Mouse (Mus musculus) hindbrain, embryonic 11.5 days (tissue): ENCODE measurements around the gene Car14. TPM values are rescaled to one million over a fixed set of nuclear protein-coding genes. Genes with fewer than 3 reads are reported as not detected.
A peak's percentile ranks its signal among the peaks of the same experiment; 100 is the strongest.

Experiments
- ATAC-seq: fragments of 200-750 bp; cut with Nextera tagmentation; 2 replicates; pipeline ENCODE4 v1.8.0; 2017; ENCODE audit warnings: mild to moderate bottlenecking, moderate TSS enrichment, moderate library complexity; ENCODE audit not compliant: low FRiP score
- DNase-seq: peaks from one replicate; pipeline ENCODE4 v3.0.0-alpha.2; 2015; ENCODE audit warnings: low spot score
- H3K27ac ChIP-seq: fragments of 300-500 bp; sonication (generic); 2 replicates; pipeline ENCODE4 v1.5.1; 2014; ENCODE audit warnings: mild to moderate bottlenecking, low read depth, low read length
- H3K27me3 ChIP-seq: fragments of 300-500 bp; sonication (generic); 2 replicates; pipeline ENCODE4 v1.6.1; 2014; ENCODE audit warnings: mild to moderate bottlenecking, low read length, moderate library complexity, mixed read lengths; ENCODE audit not compliant: control insufficient read depth, insufficient read depth
- H3K36me3 ChIP-seq: fragments of 300-500 bp; sonication (generic); 2 replicates; pipeline ENCODE4 v1.6.1; 2014; ENCODE audit warnings: mild to moderate bottlenecking, low read length, moderate library complexity, mixed read lengths; ENCODE audit not compliant: control insufficient read depth, insufficient read depth
- H3K4me1 ChIP-seq: fragments of 300-500 bp; sonication (generic); replicated peaks from 2 replicates; pipeline ENCODE4 v1.6.1; 2014; ENCODE audit warnings: low read length, mixed read lengths; ENCODE audit not compliant: control insufficient read depth, insufficient read depth
- H3K4me2 ChIP-seq: fragments of 300-500 bp; sonication (generic); replicated peaks from 2 replicates; pipeline ENCODE4 v1.6.1; 2014; ENCODE audit warnings: mild to moderate bottlenecking, low read depth, low read length
- H3K4me3 ChIP-seq: fragments of 300-500 bp; sonication (generic); 2 replicates; pipeline ENCODE4 v1.5.1; 2014; ENCODE audit warnings: low read depth, low read length
- H3K9ac ChIP-seq: fragments of 300-500 bp; sonication (generic); 2 replicates; pipeline ENCODE4 v1.6.1; 2014; ENCODE audit warnings: low read depth, low read length
- H3K9me3 ChIP-seq: fragments of 300-500 bp; sonication (generic); 2 replicates; pipeline ENCODE4 v1.6.1; 2016; ENCODE audit warnings: low read length; ENCODE audit not compliant: control insufficient read depth
- WGBS: fragments of 180-500 bp; shearing (Covaris S2); extraction: QIAGEN DNeasy Blood & Tissue Kit; methylation state at CpG from one replicate; pipeline ENCODE4 v1.1.7; 2014; 5-methylcytosine and 5-hydroxymethylcytosine counted together
- polyA plus RNA-seq: library from polyadenylated mRNA; unstranded; fragments of >200 nt; fragmentation: Nextera tagmentation; extraction: Ambion mirVana; gene quantifications from 2 replicates; pipeline ENCODE4 v1.2.1, GENCODE M21; 2014

The Car14 gene
- polyA plus RNA-seq, 1 experiment from 2014 or later: 27.8 TPM

DNA sequence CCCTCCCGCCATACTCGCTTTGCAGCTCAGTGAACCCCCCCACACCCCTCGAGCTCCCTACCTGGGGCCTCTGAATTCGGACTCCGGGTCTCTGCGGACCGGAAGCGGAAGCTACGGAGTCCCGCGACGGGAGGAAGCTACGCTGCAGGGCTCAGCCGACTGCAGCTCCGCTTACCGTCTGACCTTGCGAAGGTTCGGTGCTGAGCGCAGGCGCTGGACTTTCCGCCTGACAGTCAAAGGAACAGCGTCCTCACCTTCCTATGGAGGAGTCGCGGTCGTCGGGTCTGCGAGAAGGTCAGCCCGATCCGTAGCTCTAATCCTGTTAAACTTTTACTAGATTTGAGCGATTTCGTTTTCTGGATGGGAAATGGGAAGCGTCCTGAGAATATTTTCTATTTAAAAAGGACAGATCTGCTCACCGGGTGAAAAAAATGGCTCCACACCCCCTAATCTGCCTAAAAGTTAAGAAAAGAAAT lies 33.1 kb downstream of the Car14 start, which contains the start of gene Mrps21:
Gene Mrps21, minus strand, starts transcription at position 128 of the 476 bp plus-strand sequence.
- under 1% methylated on average over 33 of the region's 33 CpGs for WGBS
- DNase-seq (peak; percentile 88), ATAC-seq (peak; percentile 92)

DNA sequence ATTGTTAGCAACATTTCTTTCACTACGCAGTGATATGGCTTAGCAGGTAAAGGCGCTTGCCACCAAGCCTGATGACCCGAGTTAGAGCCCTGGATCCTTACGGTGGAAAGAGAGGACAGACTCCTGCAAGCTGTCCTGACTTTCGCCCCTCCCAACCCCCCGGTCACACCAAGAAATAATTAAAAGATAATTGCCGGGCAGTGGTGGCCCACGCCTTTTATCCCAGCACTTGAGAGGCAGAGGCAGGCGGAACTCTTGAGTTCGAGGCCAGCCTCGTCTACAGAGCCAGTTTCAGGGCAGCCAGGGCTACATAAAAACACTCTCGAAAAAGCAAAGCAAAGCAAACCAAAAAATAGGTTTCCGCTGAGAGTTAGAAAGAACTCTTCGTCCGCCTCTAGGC lies 33.5 kb downstream of the Car14 start:
- WGBS: 8% methylated on average over 15 of the region's 15 CpGs
- Histone ChIP-seq H3K4me2 (peak overlapping the region; percentile 40), H3K9ac (peak overlapping the region; percentile 53), H3K36me3 (peaks cover 2% of the 10 kb centered on the region; the same call in 1 of the 2 replicates), H3K4me1 (peaks cover 4% of the 10 kb centered on the region; the same call in 1 of the 2 replicates), H3K4me3 (peak overlapping the region; percentile 42), H3K27ac (peak overlapping the region; percentile 37; the same call in 1 of the 2 replicates), H3K27me3 (no peaks in the 10 kb centered on the region), H3K9me3 (no peaks in the 10 kb centered on the region)
- DNase-seq (no peak), ATAC-seq (no peak; the same call in 1 of the 2 replicates)

More for the DNA sequence above, 33.1 kb downstream of the Car14 start, which contains the start of gene Mrps21:
- Histone ChIP-seq H3K27me3 (no peaks in the 10 kb centered on the region), H3K36me3 (peaks cover 2% of the 10 kb centered on the region; the same call in 1 of the 2 replicates), H3K9ac (peak within 1 kb of the TSS; percentile 53), H3K9me3 (no peaks in the 10 kb centered on the region), H3K4me2 (peak within 1 kb of the TSS; percentile 40), H3K4me1 (peaks cover 4% of the 10 kb centered on the region; the same call in 1 of the 2 replicates), H3K27ac (peak within 1 kb of the TSS; percentile 37; the same call in 1 of the 2 replicates), H3K4me3 (peak within 1 kb of the TSS; percentile 42)

DNA sequence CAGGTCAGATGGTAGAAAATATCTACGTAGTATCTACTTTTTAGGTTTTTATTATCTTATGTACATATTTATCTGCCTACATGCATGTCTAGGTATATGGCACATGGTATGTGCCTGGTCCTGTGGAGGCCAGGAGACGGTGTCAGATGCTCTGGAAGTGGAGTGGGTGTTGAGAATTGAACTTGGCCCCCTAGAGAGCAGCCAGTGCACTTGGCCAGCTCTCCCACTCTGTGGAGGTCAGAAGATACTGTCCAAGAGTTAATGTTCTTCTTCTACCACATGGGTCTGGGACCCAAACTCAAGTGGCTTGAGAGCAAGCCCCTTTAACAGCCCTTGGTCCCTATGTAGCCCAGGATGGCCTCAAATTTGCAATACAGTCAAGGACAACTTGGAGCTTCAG lies 37.1 kb downstream of the Car14 start:
- H3K4me3 ChIP-seq: no peak overlapping the region
- peaks cover 4% of the 10 kb centered on the region; the same call in 1 of the 2 replicates for H3K4me1 ChIP-seq
- no peak overlapping the region for H3K9ac ChIP-seq
- H3K27ac ChIP-seq: no peak overlapping the region
- no peak overlapping the region for H3K4me2 ChIP-seq
- 96% methylated on average over 2 of the region's 2 CpGs for WGBS
- H3K9me3 ChIP-seq: no peaks in the 10 kb centered on the region
- ATAC-seq: no peak
- H3K36me3 ChIP-seq: peaks cover 2% of the 10 kb centered on the region; the same call in 1 of the 2 replicates
- DNase-seq: no peak
- no peaks in the 10 kb centered on the region for H3K27me3 ChIP-seq

DNA sequence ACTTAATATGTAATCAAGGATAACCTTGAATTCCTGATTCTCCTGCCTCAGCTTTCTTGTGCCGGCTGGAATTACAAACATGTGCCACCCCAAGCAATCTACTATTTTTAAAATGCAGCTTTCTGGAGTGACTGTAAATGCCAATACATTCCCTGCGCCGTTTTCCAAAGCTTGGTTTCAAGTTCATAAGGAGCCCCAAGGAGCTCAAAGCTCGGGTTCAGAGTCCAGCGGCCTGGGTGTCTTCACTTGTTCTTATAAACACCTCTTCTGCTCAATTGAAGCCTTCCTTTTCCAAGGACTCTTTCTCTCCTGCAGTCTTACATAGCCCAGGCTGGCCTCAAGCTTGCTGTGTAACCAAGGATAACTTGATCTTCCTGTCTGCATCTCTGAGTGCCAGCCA lies 38.4 kb downstream of the Car14 start:
- no peaks in the 10 kb centered on the region for H3K9me3 ChIP-seq
- no peaks in the 10 kb centered on the region for H3K27me3 ChIP-seq
- ATAC-seq: no peak
- no peak for DNase-seq
- H3K4me1 ChIP-seq: no peaks in the 10 kb centered on the region
- H3K4me3 ChIP-seq: no peak overlapping the region
- H3K9ac ChIP-seq: no peak overlapping the region
- H3K27ac ChIP-seq: no peak overlapping the region
- WGBS: 91% methylated on average over 5 of the region's 5 CpGs
- H3K36me3 ChIP-seq: peaks cover 2% of the 10 kb centered on the region; the same call in 1 of the 2 replicates
- no peak overlapping the region for H3K4me2 ChIP-seq

DNA sequence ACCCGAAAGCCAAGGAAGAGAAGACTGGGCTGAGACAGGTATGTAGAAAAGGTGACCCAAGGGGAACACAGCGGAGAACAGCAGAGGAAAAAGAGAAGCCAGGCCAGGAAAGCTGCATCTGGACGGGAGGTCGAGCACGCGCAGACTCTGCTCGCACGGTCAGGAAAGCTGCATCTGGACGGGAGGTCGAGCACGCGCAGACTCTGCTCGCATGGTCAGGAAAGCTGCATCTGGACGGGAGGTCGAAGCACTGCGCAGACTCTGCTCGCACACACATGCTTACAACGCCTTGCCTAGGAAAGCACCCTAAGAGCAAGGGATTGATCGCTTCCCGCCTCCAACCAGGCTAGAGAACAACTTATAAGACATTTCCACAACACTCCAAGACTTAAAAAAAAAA lies 38.9 kb downstream of the Car14 start:
- no peak for ATAC-seq
- WGBS: 94% methylated on average over 20 of the region's 20 CpGs
- no peaks in the 10 kb centered on the region for H3K9me3 ChIP-seq
- no peaks in the 10 kb centered on the region for H3K27me3 ChIP-seq
- no peak for DNase-seq
- H3K4me3 ChIP-seq: no peak overlapping the region
- no peak overlapping the region for H3K4me2 ChIP-seq
- H3K9ac ChIP-seq: no peak overlapping the region
- H3K4me1 ChIP-seq: no peaks in the 10 kb centered on the region
- H3K36me3 ChIP-seq: peaks cover 2% of the 10 kb centered on the region; the same call in 1 of the 2 replicates
- H3K27ac ChIP-seq: no peak overlapping the region

DNA sequence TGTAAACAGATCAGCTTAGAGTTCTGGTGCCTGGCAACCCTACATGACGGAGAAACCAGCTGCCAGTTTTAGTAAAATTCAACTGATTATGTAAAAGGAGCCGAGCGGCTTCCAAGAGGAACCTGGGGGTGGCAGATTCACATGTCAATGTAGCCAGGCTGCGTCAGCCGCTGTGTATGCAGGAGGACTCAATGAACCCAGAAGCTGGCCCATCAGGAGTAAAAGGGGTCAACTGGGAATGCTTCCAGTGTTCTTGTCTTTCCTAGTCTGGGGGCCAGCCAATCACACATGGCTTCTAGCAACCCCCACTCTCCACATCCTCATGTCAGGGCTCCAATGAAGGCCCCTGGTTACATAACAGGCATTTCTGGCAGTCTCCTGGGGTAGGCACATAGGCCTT lies 39.4 kb downstream of the Car14 start:
- Histone ChIP-seq H3K27me3 (no peaks in the 10 kb centered on the region), H3K4me3 (no peak overlapping the region), H3K27ac (no peak overlapping the region), H3K9ac (no peak overlapping the region), H3K4me2 (peak overlapping the region; percentile 17; the same call in 1 of the 2 replicates), H3K36me3 (peaks cover 2% of the 10 kb centered on the region; the same call in 1 of the 2 replicates), H3K4me1 (no peaks in the 10 kb centered on the region), H3K9me3 (no peaks in the 10 kb centered on the region)
- 93% methylated on average over 5 of the region's 5 CpGs for WGBS
- no peak for DNase-seq
- ATAC-seq: no peak

DNA sequence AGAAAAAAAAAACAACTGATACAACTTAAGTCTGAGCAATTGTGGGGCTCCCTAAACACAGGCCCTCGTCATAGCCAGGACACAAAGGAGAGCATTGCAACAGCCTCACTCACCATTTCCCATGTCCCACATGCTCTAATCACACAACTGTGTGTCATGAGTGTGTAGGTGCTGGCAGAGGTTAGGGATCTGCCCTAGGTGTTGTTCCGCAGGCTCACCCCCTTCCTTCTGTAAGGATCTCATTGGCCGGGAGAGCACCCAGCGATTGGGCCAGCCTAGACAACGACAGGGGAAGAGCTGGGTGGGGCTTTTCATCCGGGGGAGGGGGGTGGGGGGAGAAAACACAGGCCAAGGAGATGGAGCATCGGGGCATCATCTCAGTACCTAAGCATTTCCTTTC lies 40.9 kb downstream of the Car14 start:
- Histone ChIP-seq H3K9me3 (no peaks in the 10 kb centered on the region), H3K9ac (no peak overlapping the region), H3K27me3 (no peaks in the 10 kb centered on the region), H3K4me3 (no peak overlapping the region), H3K27ac (no peak overlapping the region), H3K4me1 (no peaks in the 10 kb centered on the region), H3K4me2 (no peak overlapping the region), H3K36me3 (peaks cover 2% of the 10 kb centered on the region; the same call in 1 of the 2 replicates)
- ATAC-seq (no peak), DNase-seq (no peak)
- WGBS: 81% methylated on average over 7 of the region's 7 CpGs

DNA sequence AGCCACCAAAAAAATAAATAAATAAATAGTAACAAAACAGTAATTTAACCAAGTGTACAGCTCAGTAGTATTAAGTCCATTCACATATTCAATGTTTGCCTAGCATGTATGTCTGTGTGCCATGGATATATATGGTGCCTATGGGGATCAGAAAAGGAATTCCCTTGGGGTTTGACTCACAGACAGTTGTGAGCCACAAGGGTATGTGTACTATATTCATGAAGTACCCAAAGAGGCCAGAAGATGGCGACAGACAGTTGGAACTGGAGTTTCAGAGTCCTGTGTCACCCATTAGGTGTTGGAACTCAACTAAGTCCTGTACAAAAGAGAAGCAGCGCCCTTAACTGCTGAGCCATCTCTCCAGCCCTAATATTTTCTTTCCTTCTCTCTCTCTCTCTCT lies 42.7 kb downstream of the Car14 start:
- Histone ChIP-seq H3K36me3 (no peaks in the 10 kb centered on the region), H3K4me2 (no peak overlapping the region), H3K4me1 (no peaks in the 10 kb centered on the region), H3K4me3 (no peak overlapping the region), H3K9me3 (no peaks in the 10 kb centered on the region), H3K27ac (no peak overlapping the region), H3K27me3 (no peaks in the 10 kb centered on the region), H3K9ac (no peak overlapping the region)
- 45% methylated on average over 2 of the region's 2 CpGs for WGBS
- ATAC-seq (no peak), DNase-seq (peak; percentile 82)

DNA sequence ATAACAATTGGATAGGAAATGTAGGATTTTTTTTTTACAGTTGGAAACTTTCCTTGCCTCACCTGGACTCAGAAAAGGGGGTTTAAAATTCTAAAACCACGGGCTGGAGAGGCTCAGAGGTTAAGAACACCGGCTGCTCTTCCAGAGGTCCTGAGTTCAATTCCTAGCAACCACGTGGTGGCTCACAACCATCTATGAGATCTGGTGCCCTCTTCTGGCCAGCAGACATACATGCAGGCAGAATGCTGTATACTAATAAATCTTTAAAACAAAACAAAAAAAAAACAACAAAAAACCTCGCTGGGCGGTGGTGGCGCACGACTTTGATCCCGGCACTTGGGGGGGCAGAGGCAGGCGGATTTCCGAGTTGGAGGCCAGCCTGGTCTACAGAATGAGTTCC lies 43.3 kb downstream of the Car14 start:
- WGBS: 77% methylated on average over 10 of the region's 10 CpGs
- H3K4me1 ChIP-seq: no peaks in the 10 kb centered on the region
- H3K9ac ChIP-seq: no peak overlapping the region
- no peak overlapping the region for H3K4me2 ChIP-seq
- no peaks in the 10 kb centered on the region for H3K36me3 ChIP-seq
- ATAC-seq (no peak), DNase-seq (no peak)
- H3K4me3 ChIP-seq: no peak overlapping the region
- no peaks in the 10 kb centered on the region for H3K9me3 ChIP-seq
- H3K27ac ChIP-seq: no peak overlapping the region
- H3K27me3 ChIP-seq: no peaks in the 10 kb centered on the region
